Mouse (Mus musculus) common myeloid progenitor, adult 5-6 weeks (primary cell): ENCODE data around the gene C1ql4. TPM values are rescaled to one million over a fixed set of nuclear protein-coding genes. Genes with fewer than 3 reads are reported as not detected.
"Not testable (repeated sequence)": the region's sequence is repeated elsewhere in the genome, so short reads cannot be mapped to it uniquely, and the experiment has no call there.

ENCODE experiments used
- ATAC-seq: replicated peaks from 2 replicates; pipeline ENCODE4 v1.8.0; 2016; ENCODE audit warnings: low read depth, mild to moderate bottlenecking, moderate TSS enrichment, inconsistent platforms; ENCODE audit not compliant: poor library complexity, severe bottlenecking
- total RNA-seq: library from RNA; stranded (forward); fragments of 200-1000, 187-1606 nt; gene quantifications from 2 replicates; pipeline ENCODE4 v1.2.3, GENCODE M21; 2017

The C1ql4 gene
- total RNA-seq, 1 experiment from 2014 or later = not detected

DNA sequence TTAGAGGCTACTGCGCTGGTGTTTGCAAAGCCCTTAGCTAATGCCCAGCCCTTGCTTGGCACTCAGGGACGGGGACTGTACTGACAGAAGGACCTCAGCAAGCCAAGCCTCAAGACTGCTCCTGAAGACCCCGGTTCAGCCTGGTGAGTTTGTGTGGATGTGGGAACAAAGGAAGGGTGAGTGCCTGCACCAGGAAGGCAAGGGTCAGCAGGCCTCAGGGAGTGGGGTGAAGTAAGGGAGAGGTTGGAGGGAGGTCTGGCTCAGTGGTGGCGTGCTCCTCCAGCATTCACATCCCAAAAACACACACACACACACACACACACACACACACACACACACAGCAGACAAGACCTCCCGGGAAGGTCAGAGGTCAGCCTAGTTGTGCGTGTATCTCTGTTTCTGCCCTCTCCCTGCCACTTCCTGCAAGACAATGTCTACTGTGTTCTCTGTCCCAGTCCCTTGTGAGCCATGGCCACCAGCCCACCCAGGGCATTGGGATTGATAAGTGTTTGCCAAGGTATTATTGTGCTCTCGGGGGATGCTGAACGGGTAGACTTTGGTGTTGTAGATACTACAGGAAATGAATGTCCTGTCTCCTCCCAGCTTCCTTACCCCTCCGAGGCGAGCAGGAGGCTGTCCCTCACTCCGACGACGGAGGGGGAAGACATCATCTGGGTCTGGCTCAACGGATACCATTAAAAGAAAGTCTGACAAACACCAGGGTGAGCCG lies 9.3 kb downstream of the C1ql4 start:
- ATAC-seq = no peak

GRCm38 (mm10) chr15:99076011-99076410 lies 11.6 kb downstream of the C1ql4 start:
- ATAC-seq = not testable (repeated sequence)

GRCm38 (mm10) chr15:99074600-99075333 lies 12.8 kb downstream of the C1ql4 start:
- ATAC-seq = peak; percentile 99

DNA sequence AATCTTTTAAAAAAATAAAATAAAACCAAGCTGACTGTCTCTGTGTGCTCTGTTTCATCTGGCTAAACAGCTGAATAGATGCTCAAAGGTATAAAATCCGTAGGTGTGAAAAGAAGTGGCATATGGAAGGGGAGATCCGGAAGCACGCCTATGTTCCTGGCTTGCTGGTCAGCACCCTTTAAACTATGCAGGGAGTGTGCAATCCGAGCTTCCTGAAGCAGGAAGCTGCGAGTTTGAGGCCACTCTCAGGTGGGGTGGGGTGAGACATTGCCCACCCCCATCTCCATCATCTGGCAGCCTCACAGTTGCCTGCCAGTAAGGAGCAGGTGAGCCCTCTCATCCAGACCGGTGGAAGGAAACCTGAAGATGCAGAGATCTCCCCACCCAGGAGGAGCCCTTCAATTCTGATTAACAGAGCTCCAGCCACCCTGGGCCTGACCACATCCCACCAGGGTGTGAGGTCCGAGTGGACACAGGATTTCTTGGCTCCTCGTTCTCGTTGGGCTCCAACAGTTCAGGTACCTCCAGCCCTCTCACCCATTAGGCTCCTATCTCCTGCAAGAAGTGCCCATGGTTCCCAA lies 13.5 kb downstream of the C1ql4 start, which contains the start of gene Troap:
TSS of gene Troap (plus strand) at position 557 of the 581 bp plus-strand sequence.
- ATAC-seq = 0 out of 2 replicates have a peak, but pooled peaks have one; percentile 0

- no peak for ATAC-seq
Measured at GRCm38 (mm10) chr15:99071988-99072387, 15.6 kb downstream of the C1ql4 start.

DNA sequence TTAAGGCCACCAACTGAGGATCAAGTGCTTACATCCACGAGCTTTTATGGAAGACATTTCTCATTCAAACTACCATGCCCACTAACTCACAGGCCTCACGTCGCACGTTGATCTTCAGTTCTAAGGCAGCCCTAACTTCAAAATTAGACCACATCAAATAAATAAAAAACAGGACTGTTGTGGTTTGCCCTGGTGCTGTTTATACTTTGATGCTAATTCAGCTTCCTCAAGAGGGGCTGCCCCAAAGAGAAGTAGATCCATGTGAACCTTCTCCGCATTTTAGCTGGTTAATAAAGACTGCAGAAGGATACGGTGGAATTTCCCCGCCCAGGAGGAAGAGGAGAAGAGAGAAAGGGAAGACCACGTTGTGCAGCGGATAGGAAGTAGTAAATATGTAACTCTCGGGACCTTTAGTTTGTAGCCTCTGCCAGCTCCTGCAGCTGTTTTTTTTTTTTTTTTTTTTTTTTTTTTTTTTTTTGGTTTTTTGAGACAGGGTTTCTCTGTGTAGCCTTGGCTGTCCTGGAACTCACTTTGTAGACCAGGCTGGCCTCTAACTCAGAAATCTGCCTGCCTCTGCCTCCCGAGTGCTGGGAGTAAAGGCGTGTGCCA lies 22.0 kb downstream of the C1ql4 start:
- no peak for ATAC-seq

- peak; percentile 46; the same call in 1 of the 2 replicates for ATAC-seq
Measured at GRCm38 (mm10) chr15:99056332-99056731, 31.3 kb downstream of the C1ql4 start.

DNA sequence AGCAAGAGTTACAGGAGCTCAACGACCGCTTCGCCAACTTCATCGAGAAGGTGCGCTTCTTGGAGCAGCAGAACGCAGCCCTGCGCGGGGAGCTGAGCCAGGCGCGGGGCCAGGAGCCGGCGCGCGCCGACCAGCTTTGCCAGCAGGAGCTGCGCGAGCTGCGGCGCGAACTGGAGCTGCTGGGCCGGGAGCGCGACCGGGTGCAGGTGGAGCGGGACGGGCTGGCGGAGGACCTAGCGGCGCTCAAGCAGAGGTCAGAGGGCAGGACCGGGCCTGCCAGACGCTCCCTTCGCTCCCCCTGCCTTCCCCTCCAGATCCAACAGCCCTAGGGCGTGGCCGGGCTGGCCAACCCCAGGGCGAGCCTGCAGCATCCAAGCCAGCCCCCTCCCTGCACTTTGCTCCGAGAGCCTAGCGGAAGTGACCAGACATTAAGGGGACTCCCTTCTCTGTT lies 32.1 kb downstream of the C1ql4 start:
- peak; percentile 42; the same call in 1 of the 2 replicates for ATAC-seq

- ATAC-seq = no peak
Measured at GRCm38 (mm10) chr15:99055040-99055439, 32.6 kb downstream of the C1ql4 start, which contains the start of gene Prph. Prph (plus strand) TSS chr15:99055174.

- ATAC-seq = no peak
Measured at GRCm38 (mm10) chr15:99053373-99053772, 34.2 kb downstream of the C1ql4 start.

DNA sequence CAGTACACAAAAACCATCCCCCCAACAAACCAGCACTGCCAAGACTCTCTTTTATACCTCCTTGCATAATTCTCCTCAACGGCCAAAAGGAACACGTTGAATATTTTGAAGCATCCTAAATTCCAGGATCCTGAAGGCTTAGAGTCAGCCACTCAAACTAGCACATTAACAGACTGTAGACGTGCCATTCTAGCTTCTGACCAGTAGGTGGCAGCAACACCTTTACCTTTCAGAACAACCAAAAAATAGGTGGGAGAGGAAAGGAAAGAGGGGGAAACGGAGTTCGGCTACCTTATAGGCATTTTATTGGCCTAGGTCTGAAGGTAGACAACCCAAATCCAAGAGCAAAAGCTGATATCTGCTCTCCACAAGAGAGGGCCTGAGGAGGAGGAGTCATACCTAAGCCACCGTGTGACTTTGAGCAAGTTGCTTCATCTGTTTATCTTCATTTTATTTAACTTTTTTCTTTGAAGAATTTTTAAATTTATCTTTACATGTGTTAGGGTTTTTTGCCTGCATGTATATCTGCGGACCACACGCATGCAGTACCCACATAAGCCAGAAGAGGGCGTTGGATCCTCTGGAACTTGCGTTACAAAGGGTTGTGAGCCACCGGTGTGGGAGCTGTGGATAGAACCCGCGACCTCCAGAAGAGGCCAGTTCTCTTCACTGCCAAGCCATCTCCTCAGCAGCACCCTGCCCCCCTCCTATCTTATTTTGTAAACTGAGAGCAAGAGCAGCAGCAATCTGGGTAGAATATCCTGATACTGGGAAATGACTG lies 38.0 kb downstream of the C1ql4 start:
- peak; percentile 79 for ATAC-seq

DNA sequence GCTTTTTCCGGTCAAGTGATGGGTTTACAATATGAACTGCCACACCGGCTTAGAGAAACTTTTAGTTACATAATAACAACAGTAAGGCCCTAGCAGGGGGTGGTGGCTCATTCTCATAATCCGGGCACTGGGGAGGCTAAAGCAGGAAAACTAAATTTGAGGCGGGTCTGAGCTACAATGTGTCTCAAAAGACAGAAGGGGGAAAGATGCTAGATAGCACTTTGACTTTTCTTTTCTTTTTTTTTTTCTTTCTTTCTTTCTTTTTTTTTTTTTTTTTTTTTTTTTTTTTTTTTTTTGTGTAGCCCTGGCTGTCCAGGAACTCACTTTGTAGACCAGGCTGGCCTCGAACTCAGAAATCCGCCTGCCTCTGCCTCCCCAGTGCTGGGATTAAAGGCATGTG lies 41.9 kb downstream of the C1ql4 start:
- not testable (repeated sequence) for ATAC-seq

- ATAC-seq = no peak
Measured at GRCm38 (mm10) chr15:99044854-99045253, 42.8 kb downstream of the C1ql4 start.

DNA sequence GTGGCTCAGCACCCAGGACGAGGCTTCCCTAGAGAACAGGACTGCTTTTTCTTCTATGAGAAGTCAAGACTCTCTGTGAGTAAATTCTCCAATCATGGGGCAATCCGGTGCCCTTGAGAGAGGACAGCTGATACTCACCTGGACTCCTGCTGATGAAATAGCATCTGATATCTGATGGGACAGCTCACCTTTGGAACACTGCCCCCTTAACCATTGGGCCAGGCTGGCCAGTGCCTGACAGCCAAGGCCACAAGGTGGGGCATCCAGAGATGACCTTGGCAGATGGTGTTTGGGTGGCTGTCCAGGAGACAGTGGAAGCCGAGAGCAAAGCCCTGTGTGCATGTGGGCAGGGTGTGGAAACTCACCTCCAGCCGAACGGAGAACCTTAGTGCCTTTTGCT lies 45.3 kb downstream of the C1ql4 start:
- ATAC-seq = no peak

- no peak for ATAC-seq
Measured at GRCm38 (mm10) chr15:99040920-99041856, 46.4 kb downstream of the C1ql4 start.

DNA sequence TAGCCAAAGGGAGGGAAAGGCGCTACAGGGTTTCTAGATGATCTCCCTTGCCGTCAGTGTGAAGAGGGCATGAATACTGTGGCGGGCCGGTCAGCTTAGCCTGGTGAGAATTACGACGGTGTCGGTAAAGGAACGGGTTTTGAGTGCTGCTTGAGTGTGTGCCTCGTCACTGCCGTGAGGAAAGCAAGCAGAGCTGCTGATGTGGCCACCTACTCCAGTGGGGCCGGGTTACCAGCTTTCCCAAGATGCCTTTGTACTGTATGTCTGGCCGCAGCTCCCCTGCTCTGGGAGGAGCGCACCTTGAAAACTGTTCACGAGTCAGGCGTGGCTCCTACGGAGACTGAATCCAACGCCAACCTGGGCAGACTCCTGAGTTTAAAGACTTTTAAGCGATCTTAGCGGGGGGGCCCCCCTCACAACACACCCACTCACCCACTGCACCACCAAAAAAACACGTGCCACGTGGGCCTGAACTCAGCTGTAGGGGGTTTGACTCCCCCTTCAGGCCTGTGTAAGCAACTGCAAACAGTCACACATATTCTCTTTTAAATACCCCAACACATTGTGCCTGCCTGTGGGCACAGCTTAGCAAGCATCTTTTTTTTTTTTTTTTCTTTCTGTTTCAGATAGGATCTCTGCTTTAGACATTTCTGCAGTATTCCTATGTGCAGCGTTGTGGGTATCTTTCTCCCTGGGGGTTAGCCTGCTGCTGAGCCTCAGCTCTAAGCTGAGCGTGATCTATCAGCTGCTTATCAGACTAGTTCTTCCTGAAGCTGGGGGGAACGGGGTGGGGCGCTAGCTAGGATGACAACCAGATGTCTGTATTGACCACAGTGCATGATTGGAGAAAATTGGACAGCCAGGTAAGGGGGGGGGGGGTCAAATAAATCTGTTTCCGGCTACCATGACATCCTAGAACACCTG lies 47.4 kb downstream of the C1ql4 start:
- peak; percentile 54; the same call in 1 of the 2 replicates for ATAC-seq

GRCm38 (mm10) chr15:99039306-99039705 lies 48.3 kb downstream of the C1ql4 start:
- no peak for ATAC-seq
